Mouse (Mus musculus) MEL (cell line): ENCODE data around the gene Bace1.

Experiments
- CTCF ChIP-seq, 3 experiments: IDR thresholded peaks in 2 of 3; conservative IDR thresholded peaks in 1 of 3; 2 replicates each; pipeline ENCODE4 v1.5.1; 2011 to 2012; ENCODE audit warnings: low read length in 3 of 3, low read depth in 2 of 3, mild to moderate bottlenecking in 2 of 3, improper control_type of control experiment in 1 of 3, inconsistent platforms in 1 of 3, mixed read lengths in 1 of 3, moderate library complexity in 1 of 3; ENCODE audit not compliant: control insufficient read depth in 1 of 3, insufficient read depth in 1 of 3, poor library complexity in 1 of 3, severe bottlenecking in 1 of 3
- GATA1 ChIP-seq: IDR thresholded peaks from 2 replicates; pipeline ENCODE4 v1.6.1; 2011; ENCODE audit warnings: low read depth, low read length, improper control_type of control experiment
- KAT2A ChIP-seq: conservative IDR thresholded peaks from 2 replicates; pipeline ENCODE4 v1.6.1; 2012; ENCODE audit warnings: low read depth, low read length, improper control_type of control experiment, inconsistent platforms
- MAFK ChIP-seq: IDR thresholded peaks from 2 replicates; pipeline ENCODE4 v1.6.1; 2011; ENCODE audit warnings: low read depth, mild to moderate bottlenecking, low read length, improper control_type of control experiment, borderline replicate concordance
- TBP ChIP-seq: IDR thresholded peaks from 2 replicates; pipeline ENCODE4 v1.8.0; 2011; ENCODE audit warnings: low read depth, low read length, improper control_type of control experiment
- TCF12 ChIP-seq: IDR thresholded peaks from 2 replicates; pipeline ENCODE4 v1.6.1; 2014; ENCODE audit warnings: low read depth, mild to moderate bottlenecking, inconsistent platforms, low read length, improper control_type of control experiment, moderate library complexity
- ZNF384 ChIP-seq: IDR thresholded peaks from 2 replicates; pipeline ENCODE4 v1.6.1; 2012; ENCODE audit warnings: low read depth, mild to moderate bottlenecking, inconsistent platforms, low read length, improper control_type of control experiment

GRCm38 (mm10) chr9:45839139-45839981, 980 bp downstream of the Bace1 start:
- TF ChIP-seq KAT2A (no peak), CTCF (IDR thresholded peaks at IDR 0.05 in 2 of 3, conservative IDR thresholded peaks at IDR 0.05 in 1 of 3; ENCODE audit: control insufficient read depth in 1 of 3, insufficient read depth in 1 of 3, low read depth in 2 of 3, low read length in 3 of 3, poor library complexity in 1 of 3, severe bottlenecking in 1 of 3) (no peak), GATA1 (no peak), MAFK (no peak), TCF12 (no peak), ZNF384 (no peak), TBP (no peak)
